Mouse (Mus musculus) layer of hippocampus, adult 9-10 months (tissue): ENCODE measurements at regions not wholly inside any gene's neighbourhood (a gene's known extent, or its start where the extent isn't known, plus 50 kb on each side); places are given as distances from the start of the nearest gene placed in this dataset.
A peak's percentile ranks its signal among the peaks of the same experiment; 100 is the strongest.

Source experiments
- DNase-seq: peaks from one replicate; pipeline ENCODE4 v3.0.0; 2022; ENCODE audit warnings: low spot score

DNA sequence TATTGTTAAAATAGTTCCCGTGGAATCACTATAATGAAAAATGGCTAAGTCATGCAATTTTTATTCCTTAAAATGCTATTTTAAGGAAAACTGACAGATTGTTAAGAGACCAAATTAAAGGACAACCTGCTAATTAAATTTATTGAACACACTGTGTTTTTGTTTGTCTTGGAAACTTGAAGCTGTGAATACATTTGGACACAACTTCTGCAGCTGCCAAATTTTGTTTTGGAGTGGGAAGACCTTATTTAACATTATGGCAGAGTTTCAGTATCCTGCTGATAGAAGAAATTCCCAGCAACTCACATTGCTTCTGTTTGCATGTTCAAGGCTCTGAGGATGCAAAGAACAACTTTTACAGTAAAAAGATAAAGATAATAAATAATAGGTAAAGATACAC lies 301.6 kb upstream of the 1700015G11Rik start:
- DNase-seq: peak; percentile 3

DNA sequence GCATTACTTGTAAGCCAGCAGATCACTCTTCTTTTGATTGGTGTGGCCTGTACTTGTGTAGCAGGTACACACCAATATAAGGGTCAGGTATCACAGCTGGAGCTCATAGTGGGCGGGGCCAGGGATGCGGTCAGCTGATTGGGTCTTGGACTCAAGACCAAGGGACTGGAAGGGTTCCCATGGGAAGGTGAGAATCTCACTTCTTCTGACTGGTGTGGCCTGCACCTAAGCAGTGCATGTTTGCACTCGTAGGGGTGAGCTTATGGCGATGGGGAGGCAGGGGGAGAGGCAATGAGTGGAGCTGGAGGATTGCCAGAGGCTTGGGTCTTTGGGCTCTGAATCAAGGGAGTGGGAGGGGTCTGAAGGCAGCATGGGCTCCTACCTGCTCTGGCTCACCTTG lies 262.7 kb upstream of the 1700015G11Rik start:
- no peak for DNase-seq

DNA sequence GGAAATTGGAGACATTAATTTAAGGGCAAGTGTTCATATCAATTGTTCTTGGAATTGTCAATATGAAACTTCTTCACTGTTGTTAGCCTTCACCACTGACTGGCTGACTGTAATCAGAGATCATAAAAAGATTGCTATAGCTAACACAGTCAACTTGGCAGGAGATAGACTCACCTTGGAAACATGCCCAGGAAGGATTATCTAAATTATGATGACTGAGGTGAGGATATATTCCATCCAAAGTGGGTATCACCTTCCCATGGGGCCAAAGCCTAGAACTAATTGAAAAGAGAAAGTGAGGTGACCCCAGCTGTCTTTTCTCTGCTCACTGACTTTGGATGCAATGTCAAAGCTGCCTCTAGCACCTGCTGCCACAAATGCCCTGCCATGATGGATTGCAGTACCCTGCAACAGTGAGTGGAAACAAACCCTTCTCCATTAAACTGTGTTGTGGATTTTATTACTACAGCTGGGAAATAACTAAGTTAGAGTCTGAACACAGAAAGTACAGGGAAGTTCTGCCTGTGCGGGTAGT lies 240.9 kb upstream of the 1700015G11Rik start:
- DNase-seq: no peak

DNA sequence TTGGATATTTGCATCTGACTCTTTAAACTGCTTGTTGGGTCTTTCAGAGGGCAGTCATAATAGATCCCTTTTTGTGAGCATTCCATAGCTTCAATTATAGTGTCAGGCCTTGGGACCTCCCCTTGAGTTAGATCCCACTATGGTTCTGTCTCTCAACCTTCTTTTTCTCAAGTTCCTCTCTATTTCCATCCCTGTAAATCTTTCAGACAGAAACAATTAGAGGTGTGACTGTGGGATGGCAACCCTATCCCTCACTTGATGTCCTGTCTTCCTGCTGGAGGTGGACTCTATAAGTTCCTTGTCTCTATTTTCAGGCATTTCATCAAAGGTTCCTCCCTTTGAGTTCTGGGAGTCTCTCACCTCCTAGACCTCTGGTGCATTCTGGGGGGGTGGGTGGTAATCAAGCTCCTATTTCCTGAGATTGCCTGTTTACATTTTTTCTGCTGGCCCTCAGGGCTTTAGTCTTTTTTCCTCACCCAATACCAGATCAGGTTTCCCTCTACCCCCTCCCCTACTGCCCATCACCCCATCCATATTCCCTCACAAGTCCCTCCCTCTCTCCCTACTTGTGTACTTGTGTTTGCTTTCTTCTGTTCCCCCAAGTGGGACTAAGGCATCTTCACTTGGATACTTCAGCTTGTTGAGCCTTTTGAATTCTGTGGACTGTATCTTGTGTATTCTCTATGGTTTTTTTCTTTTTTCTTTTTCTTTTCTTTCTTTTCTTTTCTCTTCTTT lies 237.1 kb upstream of the 1700015G11Rik start:
- no peak for DNase-seq
